Mouse (Mus musculus): ENCODE measurements around the gene Fam173a. TPM values are rescaled to one million over a fixed set of nuclear protein-coding genes. Genes with fewer than 3 reads are reported as not detected.

The Fam173a gene
- polyA plus RNA-seq, 1 experiment: 26.0 TPM

DNA sequence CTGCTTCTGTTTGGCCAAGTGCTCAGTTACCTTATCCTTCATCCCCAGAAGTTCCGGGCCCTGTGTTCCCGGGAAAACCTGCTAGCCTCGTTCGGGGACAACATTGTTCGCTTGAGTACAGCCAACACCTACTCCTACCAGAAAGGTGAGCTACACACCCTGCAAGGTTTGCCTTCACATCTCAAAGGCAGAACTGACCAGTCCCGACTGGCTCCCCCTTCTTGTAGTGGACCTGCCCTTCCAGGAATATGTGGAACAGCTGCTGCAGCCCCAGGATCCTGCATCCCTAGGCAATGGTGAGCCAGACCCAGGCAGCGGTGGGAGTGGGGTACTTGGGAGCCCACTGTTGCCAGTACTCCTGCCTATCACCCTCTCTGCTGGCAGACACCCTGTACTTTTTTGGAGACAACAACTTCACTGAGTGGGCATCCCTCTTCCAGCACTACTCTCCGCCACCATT, 36.9 kb upstream of the Fam173a start:
- no peak for TF ChIP-seq EP300 (IDR thresholded peaks at IDR 0.05; ENCODE audit: insufficient read depth, low read depth, low read length)
- no peak for TF ChIP-seq POLR2A (IDR thresholded peaks at IDR 0.05; ENCODE audit: insufficient read depth, low read length)
- no peak for TF ChIP-seq CTCF (IDR thresholded peaks at IDR 0.05; ENCODE audit: low read depth, low read length)
- H3K27ac ChIP-seq (ENCODE audit: insufficient read depth, low read length): peak overlapping the region; percentile 23; the same call in 1 of the 2 replicates
- H3K27me3 ChIP-seq (ENCODE audit: control insufficient read depth, insufficient read depth, low read length, poor library complexity, severe bottlenecking): no peaks in the 10 kb centered on the region
- H3K9me3 ChIP-seq (replicated peaks; ENCODE audit: control insufficient read depth, insufficient read depth, low read length, poor library complexity, severe bottlenecking): no peaks in the 10 kb centered on the region
- H3K36me3 ChIP-seq (ENCODE audit: control insufficient read depth, insufficient read depth, low read length, poor library complexity, severe bottlenecking): peaks cover 16% of the 10 kb centered on the region
- H3K4me3 ChIP-seq (ENCODE audit: low read depth, low read length): peak overlapping the region; percentile 81
- H3K4me1 ChIP-seq (ENCODE audit: control insufficient read depth, insufficient read depth, low read length): peaks cover under 1% of the 10 kb centered on the region
- peak overlapping the region; percentile 36 for H3K9ac ChIP-seq (ENCODE audit: low read depth, poor library complexity, severe bottlenecking)

DNA sequence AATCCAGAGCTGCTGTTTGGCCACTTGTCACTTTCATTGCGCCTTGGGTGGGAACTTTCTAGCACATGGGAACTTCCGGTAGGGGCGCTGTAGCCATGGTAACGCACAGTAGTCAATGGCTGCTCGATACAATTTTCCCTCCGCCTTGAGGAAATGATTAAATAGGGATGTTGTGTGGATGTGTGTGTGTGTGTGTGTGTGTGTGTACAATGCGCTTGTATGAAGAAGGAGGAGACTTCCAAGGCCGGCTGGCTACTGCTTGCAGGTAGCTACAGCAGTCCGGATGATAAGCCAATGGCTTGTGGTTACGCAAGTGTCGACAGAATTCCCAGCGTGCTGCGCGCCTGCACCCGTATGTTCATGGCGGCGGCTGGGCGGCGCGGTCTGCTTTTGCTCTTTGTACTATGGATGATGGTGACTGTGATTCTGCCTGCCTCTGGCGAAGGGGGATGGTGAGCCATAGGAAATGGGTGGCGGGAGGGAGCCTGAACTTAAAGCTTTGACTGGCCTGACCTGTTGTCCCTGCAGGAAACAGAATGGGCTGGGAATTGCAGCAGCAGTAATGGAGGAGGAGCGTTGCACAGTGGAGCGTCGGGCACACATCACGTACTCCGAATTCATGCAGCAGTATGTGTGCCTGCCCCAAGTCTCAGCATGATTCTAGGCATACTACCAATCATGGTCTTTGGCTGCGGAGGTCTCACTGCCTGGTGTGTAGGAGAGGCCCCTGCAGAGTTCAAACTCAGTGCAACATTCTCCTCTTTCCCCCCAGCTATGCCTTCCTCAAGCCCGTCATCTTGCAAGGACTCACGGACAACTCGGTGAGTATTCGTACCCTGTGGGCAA, 36.2 kb upstream of the Fam173a start, which contains the start of gene Jmjd8:
TSS of gene Jmjd8 (plus strand) at position 156 of the 846 bp plus-strand sequence.
- Histone ChIP-seq H3K27ac (ENCODE audit: insufficient read depth, low read length) (peak within 1 kb of the TSS; percentile 23; the same call in 1 of the 2 replicates), H3K9ac (ENCODE audit: low read depth, poor library complexity, severe bottlenecking) (peak within 1 kb of the TSS; percentile 36), H3K9me3 (replicated peaks; ENCODE audit: control insufficient read depth, insufficient read depth, low read length, poor library complexity, severe bottlenecking) (no peaks in the 10 kb centered on the region), H3K4me3 (ENCODE audit: low read depth, low read length) (peak within 1 kb of the TSS; percentile 81), H3K36me3 (ENCODE audit: control insufficient read depth, insufficient read depth, low read length, poor library complexity, severe bottlenecking) (peaks cover 16% of the 10 kb centered on the region), H3K27me3 (ENCODE audit: control insufficient read depth, insufficient read depth, low read length, poor library complexity, severe bottlenecking) (no peaks in the 10 kb centered on the region), H3K4me1 (ENCODE audit: control insufficient read depth, insufficient read depth, low read length) (no peaks in the 10 kb centered on the region)
- TF ChIP-seq CTCF (IDR thresholded peaks at IDR 0.05; ENCODE audit: low read depth, low read length) (peak; percentile 15), EP300 (IDR thresholded peaks at IDR 0.05; ENCODE audit: insufficient read depth, low read depth, low read length) (no peak), POLR2A (IDR thresholded peaks at IDR 0.05; ENCODE audit: insufficient read depth, low read length) (peak; percentile 72)

DNA sequence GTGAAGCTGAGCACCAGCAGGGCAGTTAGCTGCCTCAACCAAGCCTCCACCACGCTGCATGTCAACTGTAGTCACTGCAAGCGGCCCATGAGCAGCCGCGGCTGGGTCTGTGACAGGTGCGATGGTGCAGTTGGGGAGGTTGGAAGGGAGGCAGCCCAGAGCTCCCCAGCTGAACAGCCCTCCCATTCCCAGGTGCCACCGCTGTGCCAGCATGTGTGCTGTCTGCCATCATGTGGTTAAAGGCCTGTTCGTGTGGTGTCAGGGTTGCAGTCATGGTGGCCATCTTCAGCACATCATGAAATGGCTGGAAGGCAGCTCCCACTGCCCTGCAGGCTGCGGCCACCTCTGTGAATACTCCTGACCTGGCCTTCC, 35.5 kb upstream of the Fam173a start:
- no peaks in the 10 kb centered on the region for H3K4me1 ChIP-seq (ENCODE audit: control insufficient read depth, insufficient read depth, low read length)
- no peak for TF ChIP-seq CTCF (IDR thresholded peaks at IDR 0.05; ENCODE audit: low read depth, low read length)
- TF ChIP-seq EP300 (IDR thresholded peaks at IDR 0.05; ENCODE audit: insufficient read depth, low read depth, low read length): no peak
- TF ChIP-seq POLR2A (IDR thresholded peaks at IDR 0.05; ENCODE audit: insufficient read depth, low read length): no peak
- H3K9me3 ChIP-seq (replicated peaks; ENCODE audit: control insufficient read depth, insufficient read depth, low read length, poor library complexity, severe bottlenecking): no peaks in the 10 kb centered on the region
- 0 out of 2 replicates have a peak overlapping the region, but pooled peaks have one; percentile 81 for H3K4me3 ChIP-seq (ENCODE audit: low read depth, low read length)
- H3K27me3 ChIP-seq (ENCODE audit: control insufficient read depth, insufficient read depth, low read length, poor library complexity, severe bottlenecking): no peaks in the 10 kb centered on the region
- H3K27ac ChIP-seq (ENCODE audit: insufficient read depth, low read length): no peak overlapping the region
- peaks cover 16% of the 10 kb centered on the region for H3K36me3 ChIP-seq (ENCODE audit: control insufficient read depth, insufficient read depth, low read length, poor library complexity, severe bottlenecking)
- H3K9ac ChIP-seq (ENCODE audit: low read depth, poor library complexity, severe bottlenecking): no peak overlapping the region

DNA sequence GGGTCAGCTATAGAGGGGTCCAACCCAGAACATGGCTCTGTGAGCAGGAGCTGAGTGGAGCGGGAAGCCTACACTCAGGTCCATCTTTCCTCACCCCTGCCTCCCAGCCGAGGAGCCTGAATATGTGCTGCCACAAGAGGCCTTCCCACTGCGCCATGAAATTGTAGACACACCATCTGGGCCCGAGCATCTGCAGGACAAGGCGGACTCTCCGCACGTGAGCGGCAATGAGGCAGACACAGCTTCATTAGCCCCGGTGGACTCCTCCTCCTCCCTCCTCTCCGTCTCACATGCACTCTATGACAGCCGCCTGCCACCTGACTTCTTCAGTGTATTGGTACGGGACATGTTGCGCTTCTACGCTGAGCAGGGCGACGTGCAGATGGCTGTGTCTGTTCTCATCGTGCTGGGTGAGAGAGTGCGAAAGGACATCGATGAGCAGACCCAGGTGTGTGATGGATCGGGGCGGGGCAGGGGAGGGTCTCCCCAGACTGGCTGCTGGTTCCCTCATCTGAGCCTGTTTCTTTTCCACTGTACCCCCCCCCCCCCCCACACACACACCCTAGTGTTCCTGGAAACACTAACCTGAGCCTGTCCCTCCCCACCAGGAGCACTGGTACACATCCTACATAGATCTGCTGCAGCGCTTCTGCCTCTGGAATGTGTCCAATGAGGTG, 35.0 kb upstream of the Fam173a start:
- H3K4me1 ChIP-seq (ENCODE audit: control insufficient read depth, insufficient read depth, low read length): no peaks in the 10 kb centered on the region
- no peak overlapping the region for H3K9ac ChIP-seq (ENCODE audit: low read depth, poor library complexity, severe bottlenecking)
- H3K4me3 ChIP-seq (ENCODE audit: low read depth, low read length): no peak overlapping the region
- TF ChIP-seq EP300 (IDR thresholded peaks at IDR 0.05; ENCODE audit: insufficient read depth, low read depth, low read length) (no peak), CTCF (IDR thresholded peaks at IDR 0.05; ENCODE audit: low read depth, low read length) (no peak), POLR2A (IDR thresholded peaks at IDR 0.05; ENCODE audit: insufficient read depth, low read length) (no peak)
- H3K27me3 ChIP-seq (ENCODE audit: control insufficient read depth, insufficient read depth, low read length, poor library complexity, severe bottlenecking): no peaks in the 10 kb centered on the region
- H3K27ac ChIP-seq (ENCODE audit: insufficient read depth, low read length): no peak overlapping the region
- peaks cover 16% of the 10 kb centered on the region for H3K36me3 ChIP-seq (ENCODE audit: control insufficient read depth, insufficient read depth, low read length, poor library complexity, severe bottlenecking)
- H3K9me3 ChIP-seq (replicated peaks; ENCODE audit: control insufficient read depth, insufficient read depth, low read length, poor library complexity, severe bottlenecking): no peaks in the 10 kb centered on the region

DNA sequence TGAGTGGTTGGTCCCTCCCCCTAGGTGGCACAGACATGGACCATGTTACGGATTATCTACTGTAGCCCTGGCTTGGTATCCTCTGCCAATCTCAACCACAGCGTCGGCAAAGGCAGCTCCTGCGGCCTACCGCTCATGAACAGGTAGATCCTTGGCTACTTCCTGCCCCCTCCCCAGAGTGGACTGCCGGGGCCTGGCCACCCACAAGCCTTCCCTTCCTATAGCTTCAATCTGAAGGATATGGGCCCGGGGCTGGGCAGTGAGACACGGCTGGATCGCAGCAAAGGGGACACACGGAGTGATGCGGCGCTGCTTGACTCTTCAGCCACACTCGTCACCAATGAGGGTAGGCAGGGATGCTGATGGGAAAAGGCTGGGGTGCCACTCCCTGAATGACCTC, 34.3 kb upstream of the Fam173a start:
- H3K27me3 ChIP-seq (ENCODE audit: control insufficient read depth, insufficient read depth, low read length, poor library complexity, severe bottlenecking): no peaks in the 10 kb centered on the region
- H3K9me3 ChIP-seq (replicated peaks; ENCODE audit: control insufficient read depth, insufficient read depth, low read length, poor library complexity, severe bottlenecking): no peaks in the 10 kb centered on the region
- H3K4me3 ChIP-seq (ENCODE audit: low read depth, low read length): no peak overlapping the region
- peaks cover 16% of the 10 kb centered on the region for H3K36me3 ChIP-seq (ENCODE audit: control insufficient read depth, insufficient read depth, low read length, poor library complexity, severe bottlenecking)
- H3K9ac ChIP-seq (ENCODE audit: low read depth, poor library complexity, severe bottlenecking): no peak overlapping the region
- TF ChIP-seq EP300 (IDR thresholded peaks at IDR 0.05; ENCODE audit: insufficient read depth, low read depth, low read length) (no peak), POLR2A (IDR thresholded peaks at IDR 0.05; ENCODE audit: insufficient read depth, low read length) (no peak), CTCF (IDR thresholded peaks at IDR 0.05; ENCODE audit: low read depth, low read length) (no peak)
- H3K4me1 ChIP-seq (ENCODE audit: control insufficient read depth, insufficient read depth, low read length): no peaks in the 10 kb centered on the region
- H3K27ac ChIP-seq (ENCODE audit: insufficient read depth, low read length): no peak overlapping the region
